Mouse (Mus musculus): ENCODE measurements around the gene Unc5cl.

Gene Unc5cl

GRCm38 (mm10) chr17:48454688-48455087 lies at the start of gene Unc5cl:
TSS of gene Unc5cl (plus strand) at chr17:48454901.
- DNase-seq (ENCODE audit: low read depth) = no peak

- no peak for DNase-seq (ENCODE audit: low read depth)
Measured at GRCm38 (mm10) chr17:48407154-48407553, 47.5 kb upstream of the Unc5cl start.

GRCm38 (mm10) chr17:48407910-48408525 lies 46.7 kb upstream of the Unc5cl start:
- DNase-seq (ENCODE audit: low read depth) = no peak

GRCm38 (mm10) chr17:48408526-48409291 lies 46.0 kb upstream of the Unc5cl start:
- peak; percentile 91 for DNase-seq (ENCODE audit: low read depth)

GRCm38 (mm10) chr17:48409380-48410298 lies 45.1 kb upstream of the Unc5cl start, which contains the start of the genes Nfya and Oard1:
TSS of gene Nfya (minus strand) at chr17:48409906.
TSS of gene Oard1 (plus strand) at chr17:48410014.
- DNase-seq (ENCODE audit: low read depth) = peak; percentile 100

- no peak for DNase-seq (ENCODE audit: low read depth)
Measured at GRCm38 (mm10) chr17:48410299-48410785, 44.4 kb upstream of the Unc5cl start.

GRCm38 (mm10) chr17:48411241-48411640 lies 43.5 kb upstream of the Unc5cl start:
- peak; percentile 64 for DNase-seq (ENCODE audit: low read depth)

- DNase-seq (ENCODE audit: low read depth) = no peak
Measured at GRCm38 (mm10) chr17:48416011-48416410, 38.7 kb upstream of the Unc5cl start.

- peak; percentile 83 for DNase-seq (ENCODE audit: low read depth)
Measured at GRCm38 (mm10) chr17:48416425-48417195, 38.1 kb upstream of the Unc5cl start.

GRCm38 (mm10) chr17:48417521-48417920 lies 37.2 kb upstream of the Unc5cl start:
- no peak for DNase-seq (ENCODE audit: low read depth)

- no peak for DNase-seq (ENCODE audit: low read depth)
Measured at GRCm38 (mm10) chr17:48418174-48418573, 36.5 kb upstream of the Unc5cl start.

- no peak for DNase-seq (ENCODE audit: low read depth)
Measured at GRCm38 (mm10) chr17:48418781-48419180, 35.9 kb upstream of the Unc5cl start.

GRCm38 (mm10) chr17:48419571-48419970 lies 35.1 kb upstream of the Unc5cl start:
- DNase-seq (ENCODE audit: low read depth) = no peak

- no peak for DNase-seq (ENCODE audit: low read depth)
Measured at GRCm38 (mm10) chr17:48424237-48424636, 30.5 kb upstream of the Unc5cl start.

GRCm38 (mm10) chr17:48425823-48426612 lies 28.7 kb upstream of the Unc5cl start:
- DNase-seq (ENCODE audit: low read depth) = peak; percentile 71

- peak; percentile 83 for DNase-seq (ENCODE audit: low read depth)
Measured at GRCm38 (mm10) chr17:48426991-48427750, 27.5 kb upstream of the Unc5cl start.

GRCm38 (mm10) chr17:48427852-48428530 lies 26.7 kb upstream of the Unc5cl start:
- peak; percentile 77 for DNase-seq (ENCODE audit: low read depth)

- no peak for DNase-seq (ENCODE audit: low read depth)
Measured at GRCm38 (mm10) chr17:48430394-48430793, 24.3 kb upstream of the Unc5cl start.

- DNase-seq (ENCODE audit: low read depth) = no peak
Measured at GRCm38 (mm10) chr17:48431054-48431453, 23.6 kb upstream of the Unc5cl start.

Data from induced T-regulatory cell, adult 2 months (primary cell).